Mouse (Mus musculus): ENCODE data around the gene Gm12830.

Gene Gm12830

DNA sequence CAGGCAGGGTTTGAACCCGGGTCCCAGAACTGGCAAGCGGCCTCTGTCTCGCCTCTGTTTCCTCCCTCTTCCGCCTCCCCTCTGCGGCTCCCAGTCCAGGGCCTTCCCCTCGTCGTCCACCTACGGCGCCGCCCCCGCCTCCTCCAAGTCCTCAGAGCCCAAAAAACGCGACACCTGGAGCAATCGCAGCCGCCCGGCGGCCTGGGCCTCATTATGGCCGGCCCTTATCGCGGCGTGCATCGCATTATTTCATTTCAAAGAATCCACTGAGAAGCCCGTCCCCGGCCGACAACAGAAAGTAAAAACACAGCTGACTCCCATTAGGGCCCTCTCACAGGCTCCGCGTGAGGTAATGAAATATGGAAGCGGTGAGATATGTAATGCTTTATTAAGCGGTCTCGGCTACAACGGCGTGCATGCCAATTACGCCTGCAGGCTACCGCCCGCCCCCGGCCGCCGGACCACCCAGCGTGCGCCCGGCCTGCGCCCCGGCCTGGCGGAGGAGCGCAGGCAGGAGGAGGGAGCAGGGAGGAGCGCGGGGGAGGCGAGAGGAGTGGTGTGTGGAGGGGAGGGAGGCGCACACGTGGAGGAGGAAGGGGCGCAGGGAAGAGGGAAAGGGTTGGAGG lies at the start of gene Gm12830:
TSS of gene Gm12830 (plus strand) at position 156 of the 626 bp plus-strand sequence.
- DNase-seq (ENCODE audit: low spot score), result peak; percentile 73

DNA sequence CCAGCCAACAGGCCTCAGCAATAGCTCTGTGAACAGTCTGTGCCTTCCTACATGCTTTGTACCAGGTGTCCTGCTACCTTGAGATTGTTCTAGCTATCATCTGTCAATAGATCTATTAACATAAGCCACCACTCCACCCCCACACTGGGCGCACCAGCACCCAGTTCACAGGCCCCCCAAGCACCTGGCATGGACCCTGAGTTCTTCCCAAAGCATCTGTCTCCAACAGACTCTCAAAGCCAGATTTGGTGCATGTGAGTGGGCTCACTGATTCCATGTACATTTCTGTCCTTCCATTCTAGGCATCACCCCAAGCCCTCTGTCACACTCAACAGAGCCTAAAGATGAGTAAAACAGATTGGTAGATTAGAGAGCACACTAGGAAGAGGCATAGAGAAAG lies 48.2 kb upstream of the Gm12830 start:
- DNase-seq (ENCODE audit: low spot score), result no peak

DNA sequence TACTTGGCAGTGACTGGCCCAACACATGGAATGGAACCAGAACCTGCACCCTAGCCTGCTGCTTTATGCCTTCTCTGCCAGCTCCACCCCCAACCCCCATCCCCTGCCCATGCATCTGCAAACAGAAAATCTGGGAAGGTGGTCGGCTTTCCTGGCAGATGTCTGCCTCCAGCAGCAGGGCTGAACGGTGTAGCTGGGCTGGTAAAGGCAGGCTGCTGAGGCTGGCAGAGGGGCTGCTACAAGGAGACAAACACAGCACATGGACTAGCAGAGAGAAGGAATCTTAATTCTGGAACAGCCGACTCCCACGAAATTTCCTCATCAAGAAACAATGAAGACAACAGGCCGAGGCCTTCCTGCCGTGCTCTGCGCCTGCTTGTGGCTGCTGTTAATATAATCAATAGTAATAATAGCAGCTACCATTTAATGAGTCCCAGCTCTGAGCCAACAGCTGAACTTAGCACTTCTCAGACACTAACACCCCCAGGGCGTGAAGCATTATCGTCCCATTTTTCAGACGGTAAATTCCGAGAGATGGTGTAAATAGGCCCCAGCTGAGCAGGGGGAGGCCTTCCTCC lies 43.8 kb upstream of the Gm12830 start:
- no peak for DNase-seq (ENCODE audit: low spot score)

DNA sequence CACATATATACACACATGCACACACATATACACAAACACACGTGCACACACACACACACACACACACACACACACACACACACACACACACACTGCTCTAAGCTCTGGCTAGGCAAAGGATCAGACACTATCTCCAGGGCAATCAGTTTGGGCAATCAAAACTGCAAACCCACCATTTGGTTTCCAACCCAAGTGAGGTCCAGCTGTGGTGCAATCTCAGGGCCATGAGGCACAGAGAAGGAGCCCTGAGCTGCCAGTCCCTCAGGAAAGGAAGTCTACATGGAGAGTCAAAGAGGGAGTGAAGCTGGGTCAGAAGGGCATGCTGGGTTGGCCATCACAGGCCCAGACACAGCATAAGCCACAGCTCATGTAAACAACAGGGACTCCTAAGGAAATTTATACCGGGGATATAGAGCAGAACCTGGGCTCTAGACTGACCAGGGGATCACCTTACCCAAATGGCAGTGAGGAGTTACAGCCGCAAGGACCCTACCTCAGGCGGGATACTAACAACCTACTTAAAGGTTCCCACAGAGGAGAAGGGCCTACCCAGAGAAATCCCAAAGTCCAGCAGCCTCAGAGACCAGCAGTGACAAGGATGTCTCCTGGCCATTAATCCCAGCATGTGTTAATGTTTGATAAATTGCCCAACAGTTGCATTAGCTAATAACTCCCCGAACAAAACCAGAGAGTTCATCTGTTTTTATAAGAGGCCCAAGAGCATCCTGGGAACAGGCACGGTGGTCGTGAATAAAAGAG lies 42.6 kb upstream of the Gm12830 start:
- DNase-seq (ENCODE audit: low spot score), result no peak

DNA sequence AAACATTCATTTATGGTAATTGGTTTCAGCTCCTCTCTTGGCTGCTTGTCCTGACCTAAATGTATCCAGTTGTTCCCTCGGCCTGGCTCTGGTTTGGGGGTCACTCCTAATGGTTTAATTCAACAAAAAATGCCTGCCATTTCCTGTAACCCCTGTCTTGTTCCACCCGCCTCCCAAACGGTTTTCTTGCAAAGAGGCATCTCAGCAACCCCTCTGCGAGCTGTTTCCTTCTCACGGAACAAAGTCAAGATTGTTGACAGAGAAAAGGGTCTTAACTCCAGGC lies 42.1 kb upstream of the Gm12830 start:
- DNase-seq (ENCODE audit: low spot score), result no peak

DNA sequence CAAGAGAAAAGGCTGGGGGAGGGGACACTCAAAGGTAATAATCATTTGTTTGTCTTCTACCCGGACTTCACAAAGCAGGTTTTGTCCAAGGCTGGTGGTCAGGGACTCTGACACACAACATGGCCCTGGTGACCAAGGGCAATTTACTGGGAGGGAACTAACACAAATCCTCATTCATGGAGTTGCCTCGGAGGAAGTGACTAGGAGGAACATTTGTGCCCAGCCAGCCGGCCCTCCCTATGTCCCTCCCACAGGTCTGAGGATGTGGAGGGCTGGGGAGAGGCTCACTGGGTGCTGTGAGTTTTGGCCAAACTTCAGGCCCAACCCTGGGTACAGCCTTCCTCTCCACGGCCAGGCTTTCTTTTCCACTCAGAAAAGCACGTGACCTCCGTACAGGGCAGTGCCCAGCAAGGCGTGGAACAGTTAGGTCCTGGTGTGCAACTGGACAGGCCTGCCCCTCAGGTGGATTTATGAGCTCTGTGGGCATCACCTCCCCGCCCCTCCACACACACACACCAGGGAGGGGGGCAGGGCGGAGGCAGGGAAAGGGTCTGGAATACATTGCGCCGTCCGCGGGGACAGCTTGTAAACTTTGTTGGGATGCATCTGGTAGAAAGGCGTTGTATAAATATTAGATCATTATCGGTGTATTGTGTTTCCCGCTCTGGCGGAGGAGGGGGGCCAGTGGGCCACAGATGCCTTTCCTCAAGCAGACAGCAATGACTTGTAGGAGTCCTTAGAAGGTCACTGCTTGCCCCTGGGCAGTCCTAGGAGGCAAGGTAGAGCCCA lies 41.6 kb upstream of the Gm12830 start:
- DNase-seq (ENCODE audit: low spot score), result peak; percentile 36

DNA sequence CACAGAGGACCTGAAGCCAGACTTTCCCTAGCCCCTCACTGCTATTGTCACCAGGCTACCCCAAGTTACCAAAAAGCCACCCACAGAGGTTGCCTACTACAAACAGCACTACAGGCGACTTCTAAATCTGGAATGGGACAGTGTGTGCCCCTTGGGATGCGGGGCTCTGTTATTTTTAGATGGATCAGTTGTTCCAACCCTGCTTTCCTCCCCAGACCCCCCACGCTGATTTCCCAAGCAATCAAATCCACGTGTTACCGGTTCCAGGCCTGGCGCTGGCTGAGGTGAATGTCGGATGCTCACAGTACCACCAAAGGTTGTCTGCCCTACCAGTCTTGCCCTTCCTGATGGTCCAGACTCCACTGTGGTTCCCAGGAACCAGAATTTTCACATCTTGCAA lies 38.7 kb upstream of the Gm12830 start:
- no peak for DNase-seq (ENCODE audit: low spot score)

DNA sequence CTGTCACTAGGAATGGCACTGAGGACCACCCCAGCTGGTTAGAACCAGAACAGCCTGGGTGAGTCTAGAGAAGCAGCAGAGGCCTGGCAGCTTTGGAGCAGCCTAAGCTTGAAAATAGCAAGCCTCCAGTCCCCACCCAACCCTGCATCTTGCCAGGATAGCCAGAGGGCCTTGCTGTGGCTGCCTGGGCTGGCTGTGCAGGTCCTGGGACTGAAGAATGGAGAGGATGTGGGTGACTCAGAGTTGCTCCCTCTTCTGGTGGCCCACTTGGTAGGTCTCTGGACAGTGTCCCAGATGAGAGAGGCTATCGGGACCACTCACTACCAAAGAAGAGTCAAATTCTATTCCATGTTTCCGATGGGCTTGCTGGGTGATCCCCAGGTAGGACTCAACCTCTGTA lies 36.8 kb upstream of the Gm12830 start:
- DNase-seq (ENCODE audit: low spot score), result no peak

DNA sequence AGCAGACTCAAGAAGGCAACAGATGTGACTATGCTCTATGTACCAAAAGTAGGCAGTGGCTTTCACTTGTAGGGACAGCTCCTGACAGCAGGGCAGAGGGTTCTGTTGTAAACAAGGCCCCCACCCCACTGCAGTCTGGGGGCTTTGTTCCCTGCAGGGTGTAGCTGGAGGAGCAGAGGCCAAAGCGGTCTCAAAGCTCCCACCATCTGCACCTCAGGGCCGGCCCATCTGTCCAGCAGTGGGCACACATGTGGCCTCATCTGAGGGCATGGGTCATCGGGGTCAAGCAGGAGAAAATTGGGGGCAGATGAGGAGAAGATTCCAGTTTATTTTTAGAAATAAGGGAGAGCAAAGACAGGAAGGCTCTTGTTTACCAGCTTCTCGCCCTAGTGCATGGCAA lies 32.7 kb upstream of the Gm12830 start:
- DNase-seq (ENCODE audit: low spot score), result no peak

DNA sequence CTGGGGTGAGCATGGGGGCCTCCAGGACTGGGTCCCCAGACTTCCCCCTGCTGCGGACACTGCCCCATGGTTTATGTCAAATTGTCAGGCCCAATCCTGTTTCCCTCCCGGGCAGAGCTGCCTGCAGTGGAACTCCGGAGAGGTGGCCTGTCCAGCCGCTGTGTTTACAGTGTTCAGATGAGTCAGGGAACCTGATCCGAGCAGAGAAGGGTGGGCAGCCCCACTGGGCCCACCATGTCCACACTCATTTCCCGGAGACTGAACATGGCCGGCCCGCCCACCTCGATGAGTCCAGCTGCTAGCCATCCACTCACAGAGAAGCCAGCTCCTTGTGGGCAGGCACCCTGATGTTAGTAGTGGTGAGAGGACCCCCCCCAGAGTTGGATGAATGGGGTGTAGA lies 29.9 kb upstream of the Gm12830 start:
- no peak for DNase-seq (ENCODE audit: low spot score)

DNA sequence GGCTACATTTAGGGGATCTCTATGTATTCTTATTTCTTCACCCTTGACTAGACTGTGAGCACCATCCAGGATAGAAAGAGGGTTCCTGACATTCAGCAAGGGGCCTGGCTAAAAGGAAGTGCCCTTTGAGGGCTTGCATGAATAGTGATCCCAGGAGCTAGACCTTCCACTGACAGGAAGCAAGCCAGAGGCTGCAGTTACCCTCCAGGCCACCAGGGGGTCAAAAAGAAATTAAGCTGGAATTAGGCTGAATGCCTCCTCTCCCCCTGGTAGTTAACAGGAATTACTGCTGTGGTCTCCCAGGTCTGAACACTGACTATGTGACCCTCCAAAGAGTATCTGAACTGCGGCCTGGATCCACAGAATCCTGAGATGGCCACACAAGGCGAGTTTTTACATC lies 27.7 kb upstream of the Gm12830 start:
- no peak for DNase-seq (ENCODE audit: low spot score)

DNA sequence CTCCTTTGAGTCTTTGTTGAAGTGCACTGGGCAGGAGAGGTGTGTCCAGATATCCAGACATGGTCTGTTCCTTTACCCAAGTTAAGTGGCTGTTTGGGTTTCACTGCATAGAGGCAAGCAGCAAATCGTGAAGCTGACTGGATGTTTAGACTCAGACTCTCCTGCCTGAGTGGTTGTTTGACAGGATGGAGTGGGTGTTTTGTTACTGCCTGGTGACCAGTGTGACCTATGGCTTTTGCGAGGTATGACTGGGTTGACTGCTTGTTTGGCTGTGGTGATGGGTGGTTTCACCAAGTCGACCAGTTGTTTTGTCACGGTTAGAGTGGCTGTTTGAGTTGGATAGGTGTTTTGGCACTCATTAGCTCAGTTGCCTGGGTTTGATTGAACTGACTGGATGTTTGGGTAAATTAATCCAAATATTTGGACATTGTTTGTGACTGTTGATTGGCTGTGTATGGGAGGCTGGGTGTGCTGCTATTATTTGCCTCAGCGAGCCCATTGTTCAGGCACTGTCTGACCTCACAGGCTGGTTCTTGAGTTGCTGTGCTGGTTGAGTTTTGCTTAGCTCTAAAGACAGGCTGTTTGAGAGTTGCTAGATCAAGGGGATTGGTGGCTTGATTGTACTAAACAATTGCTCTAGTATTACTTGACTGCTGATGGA lies 24.1 kb upstream of the Gm12830 start:
- no peak for DNase-seq (ENCODE audit: low spot score)

DNA sequence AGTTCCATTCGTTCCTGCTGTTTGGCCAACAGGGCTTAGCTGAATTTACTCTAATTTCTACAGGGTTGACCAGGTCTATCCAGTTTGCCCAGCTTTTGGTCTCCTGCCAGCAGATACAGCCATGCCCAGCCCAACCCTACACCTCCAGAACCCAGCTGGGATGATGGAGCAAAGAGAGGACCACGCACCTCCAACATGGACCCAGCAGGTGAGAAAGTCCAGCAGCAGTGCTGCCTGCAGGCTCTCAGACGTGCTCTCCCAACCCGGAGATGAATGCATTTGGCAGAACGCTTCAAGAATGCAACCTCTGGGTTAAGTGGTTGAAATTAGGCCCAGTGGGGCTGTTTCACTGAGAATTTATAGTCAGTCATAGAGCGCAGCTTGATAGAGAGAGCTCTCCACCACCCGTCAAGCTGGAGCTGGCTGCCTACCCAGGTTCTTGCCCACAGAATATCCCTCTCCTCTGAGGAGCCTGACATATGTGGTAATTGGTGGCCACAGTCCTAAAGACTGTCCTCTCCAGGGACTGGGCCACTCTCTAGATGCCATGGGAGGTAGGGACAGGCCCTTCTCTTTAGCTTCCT lies 23.4 kb upstream of the Gm12830 start:
- DNase-seq (ENCODE audit: low spot score), result no peak

DNA sequence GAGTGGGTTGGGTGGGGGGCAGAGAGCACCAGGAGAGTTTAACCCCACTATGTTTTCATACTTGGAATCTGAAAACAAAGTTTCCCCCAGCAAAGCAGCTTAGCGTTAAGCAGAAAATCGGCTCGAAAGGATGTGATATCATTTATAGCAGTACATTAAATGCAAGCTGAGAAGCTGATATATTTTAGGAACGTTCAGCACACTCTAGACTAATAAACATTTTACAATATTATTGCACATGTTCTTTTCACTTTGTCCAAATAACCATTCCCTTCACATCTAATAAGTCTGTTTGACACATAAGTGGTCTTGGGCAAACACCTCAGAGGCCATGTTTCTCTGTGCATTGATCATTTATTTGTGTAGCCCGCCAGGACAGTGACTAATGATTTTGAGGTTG lies 17.4 kb upstream of the Gm12830 start:
- DNase-seq (ENCODE audit: low spot score), result no peak

DNA sequence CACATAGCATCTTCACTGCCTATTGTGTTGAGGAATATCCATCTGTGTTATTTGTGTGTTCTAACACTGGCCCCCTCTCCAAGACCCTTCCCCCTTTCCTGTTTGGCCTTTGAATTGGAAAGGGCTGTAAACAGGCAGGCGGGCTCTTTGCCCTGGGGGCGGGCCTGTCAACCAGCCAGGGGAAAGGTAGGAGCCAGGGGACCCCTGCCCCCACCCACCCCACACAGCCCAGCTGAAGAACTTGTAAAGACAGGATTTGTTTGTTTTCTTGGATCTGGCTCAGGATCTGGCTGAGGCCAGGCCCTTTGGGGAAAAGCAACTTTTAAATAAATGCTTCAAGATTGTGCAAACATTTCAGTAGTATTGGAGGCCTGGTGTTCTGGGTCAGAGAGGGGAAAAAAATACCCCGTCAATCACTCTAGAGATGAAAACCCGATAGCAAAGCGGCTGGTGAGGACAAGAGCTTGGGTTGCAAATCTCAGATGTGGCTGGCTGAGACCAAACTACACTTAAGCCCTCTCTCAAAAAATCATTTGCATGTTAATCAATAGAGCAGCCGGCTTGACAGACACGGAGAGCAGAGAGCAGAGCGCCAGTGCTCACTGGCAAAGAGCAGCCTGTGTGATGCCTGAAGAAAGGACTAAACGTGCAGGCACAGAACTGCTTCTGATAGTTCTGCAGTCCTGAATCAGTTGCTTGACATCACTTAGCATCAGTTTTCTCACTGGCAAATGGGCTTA lies 2.4 kb upstream of the Gm12830 start:
- DNase-seq (ENCODE audit: low spot score), result peak; percentile 32

DNA sequence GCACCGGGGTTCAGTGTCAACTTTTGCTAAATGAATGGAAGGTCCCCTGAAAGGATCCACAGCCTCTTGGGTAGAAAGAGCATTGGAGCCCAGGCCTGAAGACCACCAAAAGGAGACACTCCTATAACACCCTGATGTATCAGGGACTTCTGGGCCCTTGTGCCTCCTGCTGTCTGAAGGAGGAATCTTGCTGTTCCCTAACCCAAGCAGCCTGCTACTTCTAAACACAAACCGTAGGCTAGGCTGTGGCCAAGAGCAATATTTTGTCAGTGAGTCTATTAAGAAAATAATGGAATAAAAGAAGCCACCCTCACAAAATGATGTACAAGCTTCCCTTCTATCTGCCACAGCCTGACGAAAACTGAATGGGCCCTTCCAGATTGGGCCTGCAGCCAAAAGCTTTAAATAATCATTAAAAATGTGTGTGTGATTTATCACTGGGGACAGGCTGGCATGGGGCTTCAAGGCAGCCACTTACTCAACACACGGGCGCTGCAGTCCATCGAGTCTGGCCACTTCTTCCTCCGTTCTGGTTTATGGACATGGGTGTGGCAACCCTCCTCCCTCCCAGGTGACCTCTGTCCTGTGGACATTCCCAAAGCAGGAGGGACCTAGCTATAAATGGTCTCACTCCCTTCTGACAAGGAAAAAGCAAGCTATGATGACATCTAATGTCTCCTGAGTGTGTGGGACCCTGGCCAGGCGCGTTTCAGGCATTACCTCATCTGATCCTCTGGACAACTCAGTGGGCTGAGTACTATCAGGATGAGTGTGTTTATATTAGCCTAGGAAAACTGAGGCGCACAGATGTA lies 13.5 kb downstream of the Gm12830 start:
- no peak for DNase-seq (ENCODE audit: low spot score)

DNA sequence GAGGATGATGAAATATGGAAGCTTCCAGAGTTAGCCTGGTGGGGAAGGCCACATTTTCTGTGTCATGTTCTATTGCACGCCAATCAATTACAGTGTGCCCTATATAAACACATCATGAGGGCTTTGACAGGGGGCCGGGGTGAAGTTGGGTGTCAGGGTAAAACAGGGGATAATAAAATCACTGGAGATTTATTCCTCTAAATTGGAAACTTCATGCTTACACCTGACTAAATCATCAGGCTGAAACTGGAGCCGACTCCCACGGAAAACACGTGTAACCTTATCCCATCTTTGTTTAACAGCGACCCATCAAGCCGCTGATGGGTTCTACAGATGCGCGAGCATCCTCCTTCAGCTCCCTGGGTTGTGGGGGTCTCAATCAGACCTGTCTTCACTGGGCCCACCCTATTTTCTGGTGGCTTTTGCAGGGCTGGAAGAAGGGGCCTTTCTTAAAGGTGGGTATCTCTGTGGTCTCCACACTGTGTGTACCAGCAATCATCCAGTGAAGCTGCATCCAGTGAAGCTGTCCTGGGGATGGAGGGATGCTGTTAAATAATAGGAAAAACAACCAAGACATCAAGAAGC lies 19.9 kb downstream of the Gm12830 start:
- no peak for DNase-seq (ENCODE audit: low spot score)

DNA sequence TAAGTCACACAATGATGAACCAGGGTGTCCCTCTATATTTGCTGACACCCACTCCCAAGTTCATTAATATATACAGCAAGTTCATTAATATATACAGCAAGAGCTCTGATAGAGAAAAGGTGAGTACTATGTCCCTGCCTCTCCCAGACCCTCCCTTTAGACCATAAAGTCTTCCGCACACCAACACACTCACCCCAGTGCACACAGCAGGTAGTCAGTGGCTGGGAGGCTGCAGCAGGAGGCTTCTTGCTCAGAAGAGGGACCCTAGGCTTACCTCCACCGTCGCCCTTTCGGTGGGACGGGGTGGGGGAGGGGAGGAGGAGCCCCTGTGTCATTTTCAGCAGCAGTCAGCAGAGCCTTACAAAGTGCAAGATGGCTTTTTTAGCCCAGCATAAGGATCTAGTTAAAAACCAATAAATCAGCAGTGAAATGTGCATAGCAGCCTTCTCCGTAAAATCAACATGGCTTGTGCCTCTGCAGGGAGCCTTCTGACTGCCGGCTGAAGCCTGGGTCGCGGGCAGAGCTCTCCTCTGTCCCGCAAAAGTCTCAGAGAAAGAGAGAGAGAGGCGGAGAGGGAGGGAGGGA lies 20.9 kb downstream of the Gm12830 start:
- DNase-seq (ENCODE audit: low spot score), result no peak

DNA sequence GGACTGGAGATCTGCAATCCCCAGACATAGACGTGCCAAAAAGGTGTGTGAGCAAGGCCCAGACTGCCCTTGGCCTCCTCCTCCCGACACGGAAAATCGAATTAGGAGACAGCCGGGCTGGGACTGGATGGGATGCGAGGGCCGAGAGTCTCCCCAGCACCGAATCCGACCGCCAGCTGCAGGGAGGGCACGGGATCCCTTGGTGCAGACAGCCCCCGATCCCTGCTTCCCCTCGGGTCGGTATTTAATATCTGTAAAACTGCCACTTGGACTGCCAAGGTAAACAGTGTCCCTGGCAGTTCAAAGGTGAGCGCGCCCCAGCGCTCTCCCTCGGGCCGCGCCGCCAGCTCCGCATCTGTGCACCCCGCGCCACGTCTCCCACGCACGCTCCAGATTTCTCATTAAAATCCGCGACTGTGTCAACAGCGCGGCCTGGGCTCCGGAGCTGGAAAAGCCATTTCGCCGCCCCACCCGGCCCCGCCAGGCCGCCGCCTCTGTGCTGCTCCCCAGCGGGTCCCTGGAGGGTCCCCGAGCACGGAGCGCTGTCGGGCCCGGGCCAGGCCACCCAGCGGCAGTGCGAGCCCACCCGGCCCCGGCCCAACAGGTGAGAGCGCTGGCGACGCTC lies 21.7 kb downstream of the Gm12830 start:
- no peak for DNase-seq (ENCODE audit: low spot score)

All from yolk sac, embryonic 10.5 days (tissue).